Mouse (Mus musculus) myocyte (in vitro differentiated cells): ENCODE measurements around the gene Gm7029. TPM values are rescaled to one million over a fixed set of nuclear protein-coding genes. Genes with fewer than 3 reads are reported as not detected.
"Not testable (repeated sequence)": the region's sequence is repeated elsewhere in the genome, so short reads cannot be mapped to it uniquely, and the experiment has no call there.

ENCODE experiments used
- H3K27me3 ChIP-seq: one replicate; pipeline ENCODE4 v1.6.1; 2011; ENCODE audit not compliant: control insufficient read depth, insufficient read depth, insufficient read length
- H3K36me3 ChIP-seq: one replicate; pipeline ENCODE4 v1.6.1; 2011; ENCODE audit not compliant: control insufficient read depth, insufficient read depth
- H3K4me2 ChIP-seq: one replicate; pipeline ENCODE4 v1.6.1; 2011; ENCODE audit warnings: low read depth, control low read depth
- H3K4me3 ChIP-seq: one replicate; pipeline ENCODE4 v1.5.1; 2011; ENCODE audit warnings: mild to moderate bottlenecking, control low read depth, moderate library complexity
- H3K79me2 ChIP-seq: one replicate; pipeline ENCODE4 v1.6.1; 2011; ENCODE audit not compliant: control insufficient read depth, insufficient read depth
- H3ac ChIP-seq: one replicate; pipeline ENCODE4 v1.6.1; 2011; ENCODE audit not compliant: control insufficient read depth, insufficient read length
- CEBPB ChIP-seq: IDR thresholded peaks from 2 replicates; pipeline ENCODE4 v1.6.1; 2011; ENCODE audit warnings: mild to moderate bottlenecking, moderate library complexity; ENCODE audit not compliant: poor library complexity, insufficient read depth, severe bottlenecking
- E2F4 ChIP-seq: IDR thresholded peaks from one replicate; pipeline ENCODE4 v1.6.1; 2011; ENCODE audit warnings: mild to moderate bottlenecking, control low read depth, moderate library complexity; ENCODE audit not compliant: insufficient read depth
- MAX ChIP-seq: IDR thresholded peaks from one replicate; pipeline ENCODE4 v1.6.1; 2011; ENCODE audit warnings: low read depth, mild to moderate bottlenecking, control low read depth
- MYOD1 ChIP-seq, 3 experiments: IDR thresholded peaks; one replicate each; pipeline ENCODE4 v1.6.1; 2011; ENCODE audit warnings: control low read depth in 2 of 3, low read depth in 2 of 3, mild to moderate bottlenecking in 2 of 3, moderate library complexity in 1 of 3; ENCODE audit not compliant: insufficient read length in 2 of 3, control insufficient read depth in 1 of 3
- MYOG ChIP-seq, 3 experiments: IDR thresholded peaks; one replicate each; pipeline ENCODE4 v1.6.1; 2011; ENCODE audit warnings: control low read depth in 2 of 3, low read depth in 2 of 3, mild to moderate bottlenecking in 2 of 3; ENCODE audit not compliant: insufficient read length in 2 of 3, control insufficient read depth in 1 of 3, insufficient read depth in 1 of 3
- POLR2A ChIP-seq: IDR thresholded peaks from one replicate; pipeline ENCODE4 v1.6.1; 2011; ENCODE audit warnings: low read depth, mild to moderate bottlenecking, control low read depth, moderate library complexity; ENCODE audit not compliant: insufficient read length
- POLR2AphosphoS2 ChIP-seq: IDR thresholded peaks from one replicate; pipeline ENCODE4 v1.6.1; 2011; ENCODE audit warnings: low read depth, control low read depth; ENCODE audit not compliant: insufficient read length
- REST ChIP-seq: IDR thresholded peaks from one replicate; pipeline ENCODE4 v1.6.1; 2011; ENCODE audit warnings: mild to moderate bottlenecking, control low read depth, moderate library complexity; ENCODE audit not compliant: insufficient read depth, insufficient read length
- SRF ChIP-seq: IDR thresholded peaks from one replicate; pipeline ENCODE4 v1.6.1; 2011; ENCODE audit warnings: low read depth; ENCODE audit not compliant: control insufficient read depth, insufficient read length
- TCF12 ChIP-seq: IDR thresholded peaks from one replicate; pipeline ENCODE4 v1.6.1; 2011; ENCODE audit warnings: mild to moderate bottlenecking, control low read depth; ENCODE audit not compliant: poor library complexity, insufficient read depth, severe bottlenecking
- TCF3 ChIP-seq: IDR thresholded peaks from one replicate; pipeline ENCODE4 v1.6.1; 2011; ENCODE audit warnings: low read depth, control low read depth; ENCODE audit not compliant: insufficient read length
- USF1 ChIP-seq: IDR thresholded peaks from one replicate; pipeline ENCODE4 v1.6.1; 2011; ENCODE audit warnings: low read depth, mild to moderate bottlenecking, control low read depth, moderate library complexity
- polyA plus RNA-seq: library from polyadenylated mRNA; unstranded; fragments of >200 nt; fragmentation: generic; extraction: Trizol; gene quantifications from one replicate; pipeline ENCODE4 v1.2.1, GENCODE M21; 2012; ENCODE audit warnings: missing spikeins

Gm7029 gene
- polyA plus RNA-seq, 1 experiment: not detected

- peak; percentile 80 for TF ChIP-seq POLR2A
- H3K4me3 ChIP-seq: peak overlapping the region; percentile 44
- H3ac ChIP-seq: peak overlapping the region; percentile 48
- H3K27me3 ChIP-seq, H3K36me3 ChIP-seq: not testable (repeated sequence)
- H3K79me2 ChIP-seq: peaks cover 27% of the 10 kb centered on the region
- peak overlapping the region; percentile 52 for H3K4me2 ChIP-seq
Observed at GRCm38 (mm10) chr17:33889941-33890532, 16.4 kb downstream of the Gm7029 start.

DNA sequence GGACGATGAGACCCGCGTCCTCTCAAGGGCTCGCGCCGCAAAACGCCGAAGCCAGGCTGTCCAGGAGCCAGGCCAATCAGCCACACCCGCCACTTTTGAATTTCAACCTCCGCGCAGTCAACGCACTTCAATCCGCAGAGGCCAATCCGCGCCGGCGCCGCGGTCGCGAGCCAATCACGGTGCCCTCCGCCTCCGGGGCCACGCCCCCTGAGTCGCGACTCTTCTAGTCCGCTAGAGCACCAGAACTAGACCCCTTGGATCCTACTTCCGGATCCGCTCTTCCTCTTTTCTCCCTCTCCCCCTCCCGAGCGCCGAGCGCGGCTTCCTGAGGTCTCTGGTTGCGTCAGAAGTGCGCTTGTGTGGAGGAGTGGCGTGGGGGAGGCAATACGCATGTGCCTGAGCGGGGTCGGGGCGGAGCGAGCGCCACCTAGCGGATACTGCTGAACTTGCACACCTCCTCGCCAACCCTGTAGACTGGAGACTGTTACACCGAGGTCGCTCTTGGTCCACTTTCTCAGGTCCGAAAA is 17.0 kb downstream of the Gm7029 start, which contains the start of gene Kifc1:
Gene Kifc1, minus strand, starts transcription at position 129 of the 527 bp plus-strand sequence.
- peaks cover 27% of the 10 kb centered on the region for H3K79me2 ChIP-seq
- H3K4me3 ChIP-seq: peak within 1 kb of the TSS; percentile 44
- TF ChIP-seq TCF3: no peak
- TF ChIP-seq USF1: no peak
- TF ChIP-seq SRF: no peak
- TF ChIP-seq MYOD1 (IDR thresholded peaks at IDR 0.05; ENCODE audit: control insufficient read depth in 1 of 3, insufficient read length in 2 of 3, low read depth in 2 of 3): peak in 1 of 3 experiments; percentile 19
- peak; percentile 90 for TF ChIP-seq E2F4
- TF ChIP-seq POLR2AphosphoS2: peak; percentile 65
- peak; percentile 70 for TF ChIP-seq CEBPB
- TF ChIP-seq MAX: no peak
- peak; percentile 0 for TF ChIP-seq POLR2A
- TF ChIP-seq TCF12: no peak
- TF ChIP-seq REST: no peak
- TF ChIP-seq MYOG (IDR thresholded peaks at IDR 0.05; ENCODE audit: control insufficient read depth in 1 of 3, insufficient read depth in 1 of 3, insufficient read length in 2 of 3, low read depth in 2 of 3): peak in 1 of 3 experiments; percentile 41
- no peaks in the 10 kb centered on the region for H3K27me3 ChIP-seq
- H3K4me2 ChIP-seq: peak within 1 kb of the TSS; percentile 70
- H3ac ChIP-seq: peak within 1 kb of the TSS; percentile 48
- no peaks in the 10 kb centered on the region for H3K36me3 ChIP-seq

DNA sequence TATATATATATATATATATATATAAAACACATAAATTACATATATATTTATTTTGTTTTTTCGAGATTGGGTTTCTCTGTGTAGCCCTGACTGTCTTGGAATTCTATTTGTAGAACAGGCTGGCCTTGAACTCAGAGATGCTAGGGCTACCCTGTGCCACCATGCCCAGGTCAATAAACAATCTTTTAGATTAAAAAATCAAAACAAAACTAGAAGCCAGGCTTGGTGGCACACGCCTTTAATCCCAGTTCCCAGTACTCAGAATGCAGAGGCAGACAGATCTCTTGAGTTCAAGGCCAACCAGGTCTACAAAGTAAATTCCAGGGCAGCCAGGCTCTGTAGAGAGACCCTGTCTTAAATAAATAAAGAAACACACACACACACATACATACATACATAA is 17.7 kb downstream of the Gm7029 start:
- peaks cover 27% of the 10 kb centered on the region for H3K79me2 ChIP-seq

GRCm38 (mm10) chr17:33891892-33892291 is 18.3 kb downstream of the Gm7029 start:
- H3K36me3 ChIP-seq, H3K4me3 ChIP-seq, H3K4me2 ChIP-seq, H3ac ChIP-seq, H3K27me3 ChIP-seq: not testable (repeated sequence)
- H3K79me2 ChIP-seq: peaks cover 27% of the 10 kb centered on the region

More for the DNA sequence above, 17.7 kb downstream of the Gm7029 start:
- Histone ChIP-seq H3K4me3 (no peak overlapping the region), H3K4me2 (no peak overlapping the region), H3K36me3 (no peaks in the 10 kb centered on the region), H3ac (no peak overlapping the region), H3K27me3 (no peaks in the 10 kb centered on the region)
- no peak for TF ChIP-seq TCF3
- TF ChIP-seq REST: no peak
- TF ChIP-seq MYOG (IDR thresholded peaks at IDR 0.05; ENCODE audit: control insufficient read depth in 1 of 3, insufficient read depth in 1 of 3, insufficient read length in 2 of 3, low read depth in 2 of 3): no peak
- TF ChIP-seq MAX: no peak
- TF ChIP-seq TCF12: no peak
- no peak for TF ChIP-seq SRF
- TF ChIP-seq MYOD1 (IDR thresholded peaks at IDR 0.05; ENCODE audit: control insufficient read depth in 1 of 3, insufficient read length in 2 of 3, low read depth in 2 of 3): no peak
- TF ChIP-seq POLR2AphosphoS2: no peak
- no peak for TF ChIP-seq POLR2A
- no peak for TF ChIP-seq USF1
- TF ChIP-seq E2F4: no peak
- no peak for TF ChIP-seq CEBPB

- Histone ChIP-seq H3K79me2 (peaks cover 24% of the 10 kb centered on the region), H3ac (no peak overlapping the region), H3K4me2 (no peak overlapping the region), H3K36me3 (no peaks in the 10 kb centered on the region), H3K4me3 (no peak overlapping the region), H3K27me3 (no peaks in the 10 kb centered on the region)
- no peak for TF ChIP-seq TCF3
- TF ChIP-seq MYOD1 (IDR thresholded peaks at IDR 0.05; ENCODE audit: control insufficient read depth in 1 of 3, insufficient read length in 2 of 3, low read depth in 2 of 3): no peak
- no peak for TF ChIP-seq MAX
Observed at GRCm38 (mm10) chr17:33892429-33892828, 18.8 kb downstream of the Gm7029 start.

DNA sequence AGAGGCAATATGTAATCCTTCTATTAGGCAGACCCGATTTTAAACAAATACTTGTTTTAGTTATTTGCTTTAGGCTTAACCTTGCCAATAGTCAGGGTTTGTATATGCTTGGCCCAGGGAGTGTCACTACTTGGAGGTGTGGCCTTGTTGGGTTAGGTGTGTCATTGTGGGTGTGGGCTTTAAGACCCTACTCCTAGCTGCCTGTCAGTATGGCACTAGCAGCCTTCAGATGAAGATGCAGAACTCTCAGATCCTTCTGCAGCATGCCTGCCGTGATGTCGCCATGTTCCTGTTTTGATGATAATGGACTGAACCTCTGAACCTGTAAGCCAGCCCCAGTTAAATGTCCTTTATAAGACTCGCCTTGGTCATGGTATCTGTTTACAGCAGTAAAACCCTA is 19.4 kb downstream of the Gm7029 start:
- not testable (repeated sequence) for H3K27me3 ChIP-seq, H3K4me3 ChIP-seq
- peaks cover 18% of the 10 kb centered on the region for H3K79me2 ChIP-seq

More for the DNA sequence above, 19.4 kb downstream of the Gm7029 start:
- not testable (repeated sequence) for H3K36me3 ChIP-seq, H3K4me2 ChIP-seq, H3ac ChIP-seq
